Mouse (Mus musculus) cerebellum, postnatal 14 days (tissue): ENCODE results near the gene Sf3b5.

Experiments used
- DNase-seq, 2 experiments: peaks; one replicate each; pipeline ENCODE4 v3.0.0; 2021; ENCODE audit warnings: mixed read lengths in 2 of 2

The Sf3b5 gene

DNA sequence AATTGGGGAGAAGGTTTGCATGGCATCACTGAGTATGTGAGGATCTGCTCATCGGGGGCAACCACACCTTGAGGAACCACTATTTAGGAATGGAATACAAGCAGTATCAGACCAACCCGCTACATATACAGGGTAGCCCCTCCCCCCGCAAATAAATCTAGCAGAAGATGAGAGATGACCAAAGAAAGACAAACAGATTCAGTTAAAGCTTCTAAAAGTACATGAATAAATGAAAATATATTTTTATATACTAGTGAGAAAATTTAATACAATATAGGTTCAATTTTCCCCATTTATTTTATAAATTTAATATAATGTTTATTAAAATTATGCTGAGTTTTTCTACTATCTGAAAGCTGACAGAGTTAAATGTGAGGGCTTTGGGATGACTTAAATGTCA is at the start of gene Sf3b5:
Gene Sf3b5, plus strand, starts transcription at position 301 of the 400 bp plus-strand sequence.
- no peak for DNase-seq

DNA sequence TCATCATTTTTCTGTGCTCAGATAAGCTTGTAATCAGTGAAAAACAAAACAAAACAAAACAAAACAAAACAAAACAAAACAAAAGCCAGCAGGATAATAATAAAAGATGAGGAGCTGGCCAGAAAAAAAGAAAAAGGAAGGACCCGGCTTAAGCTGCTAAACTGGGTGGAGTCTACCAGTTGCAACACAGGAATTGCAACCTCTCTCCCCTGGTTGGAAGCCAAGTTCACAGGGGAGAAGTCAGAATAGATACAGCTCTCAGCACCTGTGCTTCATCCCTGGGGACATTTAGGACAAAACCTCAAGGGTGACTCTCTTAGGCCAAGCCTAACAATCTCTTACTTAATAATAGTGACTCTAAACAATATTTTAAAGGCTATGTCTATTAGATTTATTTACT is 49.3 kb upstream of the Sf3b5 start:
- DNase-seq, result no peak

DNA sequence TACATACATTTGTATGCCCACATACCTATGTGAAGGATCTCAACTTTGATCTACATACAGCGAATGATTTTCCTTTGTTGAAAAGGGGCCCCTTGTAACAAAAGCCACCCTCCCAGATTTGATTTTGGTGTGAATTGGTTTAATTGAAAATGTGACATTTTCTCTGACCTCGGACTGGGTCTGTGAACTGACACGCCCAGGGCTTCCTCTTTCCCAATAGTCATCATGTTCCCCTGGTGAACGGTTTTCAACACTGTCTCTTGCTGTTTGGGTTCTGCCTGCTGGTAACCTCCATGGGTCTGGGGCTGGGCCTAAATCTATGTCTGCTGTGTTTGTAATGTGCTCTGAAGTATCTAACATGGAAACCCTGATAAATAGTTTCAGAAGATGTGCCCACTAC is 47.9 kb upstream of the Sf3b5 start:
- no peak for DNase-seq

DNA sequence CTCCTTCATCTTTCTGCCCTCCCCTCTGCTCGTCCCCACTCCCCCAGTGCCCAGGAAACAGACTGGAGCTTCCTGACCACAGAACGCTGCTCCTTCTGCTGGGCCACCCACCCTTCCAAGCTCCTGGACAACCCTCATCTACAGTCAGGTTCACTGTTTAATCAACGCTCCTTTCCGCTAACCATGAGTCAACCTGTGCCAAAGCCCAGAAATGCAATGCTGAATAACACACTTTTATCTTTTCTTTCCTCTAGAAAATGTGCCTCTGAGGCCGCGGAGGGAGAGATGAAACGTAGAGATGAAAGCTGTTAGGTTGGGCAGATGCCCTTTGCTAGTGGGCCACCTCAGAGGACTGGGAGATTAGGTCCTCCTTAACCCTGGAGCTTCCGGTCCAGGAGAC is 43.6 kb upstream of the Sf3b5 start:
- DNase-seq, result no peak

DNA sequence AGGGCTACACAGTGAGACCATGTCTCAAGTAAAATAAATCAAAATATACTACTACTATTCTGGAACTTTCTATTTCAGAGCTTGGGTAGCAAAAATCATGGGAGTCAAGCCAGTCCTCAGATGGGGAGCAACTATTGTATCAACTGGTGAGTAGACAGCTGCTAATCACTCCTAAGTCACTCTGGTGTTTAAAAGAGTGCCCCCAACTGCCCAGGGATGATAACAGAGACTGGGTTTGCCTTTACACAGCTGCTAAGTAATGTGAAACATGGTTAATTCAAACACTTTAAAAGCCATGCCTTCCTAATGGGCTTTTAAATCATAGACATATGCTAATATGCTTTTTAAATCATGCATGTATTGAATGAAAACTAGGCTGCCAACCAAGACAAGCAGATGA is 42.9 kb upstream of the Sf3b5 start:
- no peak for DNase-seq

DNA sequence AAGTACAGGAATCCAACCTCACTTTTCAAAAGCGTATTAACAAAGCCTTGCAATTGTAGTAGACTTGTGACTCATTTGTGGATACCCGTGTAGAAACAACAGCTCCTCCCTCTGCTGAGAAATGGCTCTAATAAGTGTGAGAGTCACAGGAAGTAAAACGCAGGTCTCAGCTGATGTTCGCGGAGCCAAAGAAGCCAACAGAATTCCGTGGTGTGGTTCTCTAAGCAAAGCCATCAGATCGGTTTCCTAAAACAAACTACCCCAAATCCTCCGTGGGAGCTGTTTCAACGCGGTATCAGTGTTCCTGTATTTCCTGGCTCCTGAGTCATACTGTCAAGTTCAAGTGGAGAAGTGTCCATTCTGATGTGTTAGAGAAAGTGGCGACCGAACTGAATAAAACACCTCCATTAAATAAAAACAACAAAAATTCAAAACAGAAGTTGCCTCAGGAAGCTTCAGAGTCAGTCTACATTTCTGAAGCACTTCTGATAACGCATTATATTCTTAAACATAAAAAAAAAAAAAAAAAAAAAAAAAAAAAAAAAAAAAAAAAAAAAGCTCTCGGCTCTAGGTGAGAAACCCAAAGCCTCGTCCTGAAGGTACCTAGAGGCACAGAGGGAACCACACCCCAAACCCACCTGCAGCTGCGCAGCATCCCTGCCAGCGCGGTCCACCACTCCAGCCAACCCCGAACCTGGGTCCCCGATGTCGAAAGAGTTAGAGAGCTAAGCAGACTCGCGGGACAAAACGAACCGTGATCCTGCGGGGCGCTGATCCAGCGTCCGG is 41.6 kb upstream of the Sf3b5 start:
- peak; percentile 5 to 20 for DNase-seq

DNA sequence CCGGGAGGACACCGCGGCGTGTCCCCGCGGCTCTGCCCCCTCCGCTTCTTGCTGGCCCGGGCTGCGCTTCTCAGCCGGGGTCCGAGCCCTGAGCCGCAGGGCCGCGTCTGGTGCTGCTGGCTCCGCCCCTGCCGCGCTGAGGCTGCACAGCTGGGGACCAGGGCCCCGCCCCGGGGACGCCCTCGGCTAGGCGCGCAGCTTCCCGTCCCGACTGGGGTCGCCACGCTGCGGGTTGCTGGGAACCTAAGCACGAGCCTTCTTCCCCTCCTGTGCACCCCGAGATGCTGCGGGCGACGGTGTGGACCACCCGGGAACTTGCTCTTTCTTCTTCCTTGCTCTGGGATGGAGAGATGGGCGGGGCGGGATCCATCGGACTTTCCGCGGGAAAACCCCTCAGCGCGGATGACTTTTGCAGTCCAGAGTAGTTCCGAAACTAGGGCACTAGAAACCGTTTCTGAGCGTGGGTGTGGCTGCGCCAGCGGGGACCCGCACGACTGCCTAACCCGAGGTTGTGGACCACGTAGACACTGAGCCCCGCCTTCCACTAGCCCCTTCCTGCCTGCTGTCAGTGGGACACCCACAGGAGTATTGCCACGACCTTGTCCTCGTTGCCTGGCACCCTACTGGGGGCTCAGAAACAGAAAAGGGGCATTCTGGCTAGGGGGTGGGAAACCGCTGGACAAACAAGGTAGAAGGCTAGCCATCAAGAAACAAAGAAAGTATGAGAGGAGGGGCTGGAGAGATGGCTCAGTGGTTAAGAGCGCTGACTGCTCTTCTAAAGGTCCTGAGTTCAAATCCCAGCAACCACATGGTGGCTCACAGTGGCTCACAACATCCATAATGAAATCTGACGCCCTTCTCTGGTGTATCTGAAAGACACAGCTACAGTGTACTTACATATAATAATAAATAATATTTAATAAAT is 40.7 kb upstream of the Sf3b5 start, which contains the start of gene Stx11:
Gene Stx11, minus strand, starts transcription at position 148 of the 925 bp plus-strand sequence.
- DNase-seq, result peak; percentile 22 to 29

DNA sequence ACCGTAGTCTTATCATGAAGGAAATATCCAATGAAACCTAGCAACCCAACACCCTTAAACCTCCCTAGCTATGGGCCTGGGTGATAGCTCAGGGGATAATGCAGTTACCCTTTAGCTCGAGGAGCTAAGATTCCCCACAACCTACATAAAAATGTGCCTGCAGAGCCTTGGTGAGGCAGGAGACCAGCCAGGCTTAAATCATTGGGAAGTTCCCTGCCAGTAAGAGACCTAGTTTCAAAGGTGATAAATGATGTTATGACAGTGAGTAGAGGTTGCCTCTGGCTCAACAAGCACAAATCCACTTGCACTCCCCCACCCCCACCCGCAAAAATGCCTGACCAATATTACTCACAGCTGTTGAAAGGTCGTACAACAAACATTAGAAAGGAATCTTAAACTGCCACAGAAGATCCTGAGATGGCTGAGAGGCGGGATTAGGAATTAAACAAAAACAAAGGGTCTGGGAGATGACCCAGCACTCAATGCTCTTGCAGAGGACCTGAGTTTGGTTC is 39.4 kb upstream of the Sf3b5 start:
- no peak for DNase-seq

DNA sequence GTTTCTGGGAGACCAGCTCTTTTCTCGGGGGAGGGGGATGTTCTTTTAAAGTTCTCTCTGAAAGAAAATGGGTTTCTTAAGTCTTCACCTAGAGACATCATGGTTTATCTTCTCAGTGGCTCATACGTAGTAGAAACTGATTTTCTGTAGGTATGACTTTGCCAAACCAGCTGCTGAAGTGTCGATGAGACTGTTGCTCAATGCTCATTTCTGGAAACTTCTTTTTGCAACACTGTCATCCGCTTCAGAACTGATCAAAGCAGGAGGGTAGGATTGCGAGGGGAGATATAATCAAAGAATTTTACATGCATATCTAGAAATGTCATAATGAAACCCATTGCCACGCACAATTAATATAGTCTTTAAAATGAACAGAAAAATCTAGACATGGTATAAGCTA is 30.6 kb upstream of the Sf3b5 start:
- no peak for DNase-seq

DNA sequence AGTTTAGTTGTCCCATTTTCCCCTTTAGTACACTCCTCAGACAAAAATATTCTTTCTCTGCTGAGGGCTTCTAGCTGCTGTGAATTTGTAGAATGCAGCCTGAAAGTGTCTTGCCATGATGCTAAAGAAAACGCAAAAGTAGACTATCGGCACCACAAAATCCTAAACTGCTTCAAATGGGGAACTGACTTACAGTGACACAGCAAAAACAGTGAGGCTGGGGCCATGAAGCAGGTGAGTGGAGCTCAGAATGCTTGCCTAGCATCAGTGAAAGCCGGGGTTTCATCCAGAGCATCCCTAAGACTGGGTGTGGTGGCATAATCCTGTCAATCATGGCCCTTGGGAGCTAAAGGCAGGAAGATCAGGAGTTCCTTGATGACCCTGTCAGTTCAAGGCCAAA is 29.7 kb upstream of the Sf3b5 start:
- DNase-seq, result no peak

DNA sequence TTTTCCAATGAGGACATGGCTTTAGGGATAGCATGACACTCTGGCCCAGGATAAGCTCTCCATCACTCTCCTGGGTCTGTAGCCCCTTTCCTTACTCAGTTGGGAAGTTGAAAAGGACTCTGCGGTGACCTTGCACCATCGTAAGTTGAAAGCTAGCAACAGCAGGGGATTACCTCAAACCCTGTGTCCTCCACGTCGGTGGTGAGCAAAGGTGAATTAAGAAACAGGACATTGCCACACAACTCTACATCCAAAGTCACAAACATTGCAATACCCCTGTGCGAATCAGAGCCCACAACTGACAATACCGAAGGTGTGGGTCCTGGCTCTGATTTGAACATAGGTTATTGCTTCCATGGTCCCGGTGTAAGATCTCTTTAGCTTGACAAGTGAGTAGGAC is 29.2 kb upstream of the Sf3b5 start:
- no peak for DNase-seq

DNA sequence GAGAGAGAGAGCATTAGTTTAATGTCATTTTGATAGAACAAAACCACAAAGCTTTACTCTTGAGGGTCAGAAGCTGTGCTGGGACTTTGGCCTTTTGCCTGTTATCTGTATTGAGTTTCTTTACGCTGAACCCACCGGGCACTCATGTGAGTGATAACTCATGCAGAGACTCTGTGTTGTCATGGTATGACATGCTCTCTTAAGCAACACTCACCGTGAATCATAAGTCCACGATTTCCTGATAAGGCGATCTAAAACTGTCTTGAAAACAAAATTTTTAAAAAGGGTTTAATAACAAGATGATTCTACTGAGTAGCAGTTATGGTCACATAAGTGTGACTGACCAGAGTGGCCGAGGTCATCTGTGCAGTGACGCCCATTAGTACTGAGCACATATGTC is 28.6 kb upstream of the Sf3b5 start:
- no peak for DNase-seq

DNA sequence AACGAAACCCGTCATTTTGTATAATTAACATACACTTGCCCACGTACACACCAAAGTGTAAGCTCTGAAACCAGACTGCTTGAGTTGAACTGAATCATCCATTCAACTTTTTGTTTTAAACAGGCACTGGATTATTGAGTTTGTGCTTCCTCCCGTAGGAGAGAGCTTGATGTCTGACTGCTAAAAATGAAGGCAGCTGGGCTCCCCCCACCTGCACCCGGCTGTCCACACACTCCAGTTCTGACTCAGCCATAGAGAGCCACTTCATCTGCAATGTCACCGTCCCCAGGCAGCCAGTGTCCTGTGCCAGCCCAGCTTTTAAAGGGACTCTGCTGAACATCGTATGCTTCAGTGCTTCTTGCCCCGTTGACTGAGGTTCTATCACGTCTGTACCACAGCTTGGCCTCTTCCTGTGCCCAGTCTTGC is 27.3 kb upstream of the Sf3b5 start:
- peak; percentile 20 to 31 for DNase-seq

DNA sequence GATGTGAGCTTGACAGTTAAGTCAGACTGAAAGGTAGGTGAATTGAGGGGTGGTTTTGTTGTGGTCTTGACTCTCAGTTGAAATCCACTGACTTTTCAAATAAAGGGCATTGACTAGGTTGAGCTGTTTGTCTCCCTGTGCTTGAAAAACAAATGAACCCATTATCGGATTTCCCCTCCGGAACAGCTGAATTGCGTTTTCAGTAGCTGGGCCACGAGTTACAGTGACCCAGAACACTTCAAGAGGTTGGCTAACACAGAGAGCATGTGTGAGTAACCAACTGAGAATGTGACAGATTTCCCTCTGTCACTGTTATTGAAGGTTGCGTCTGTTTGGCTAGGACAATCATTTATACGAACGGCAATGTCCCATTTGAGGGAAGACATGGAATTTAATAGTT is 24.1 kb upstream of the Sf3b5 start:
- DNase-seq, result no peak

DNA sequence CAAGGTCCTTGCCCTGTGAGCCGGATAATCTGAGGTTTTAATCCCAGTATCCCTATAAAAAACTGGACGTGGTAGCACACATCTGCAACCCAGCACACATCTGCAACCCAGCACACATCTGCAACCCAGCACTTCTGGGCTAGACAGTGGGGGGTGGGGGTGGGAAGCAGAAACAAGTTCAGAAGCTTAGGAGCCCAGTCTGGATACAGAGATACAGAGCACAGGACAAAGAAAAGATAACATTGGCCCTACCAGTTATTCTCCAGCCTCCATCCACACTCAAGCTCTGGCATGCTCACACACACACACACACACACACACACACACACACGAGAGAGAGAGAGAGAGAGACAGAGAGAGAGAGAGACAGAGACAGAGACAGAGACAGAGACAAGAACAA is 21.6 kb upstream of the Sf3b5 start:
- DNase-seq, result no peak

DNA sequence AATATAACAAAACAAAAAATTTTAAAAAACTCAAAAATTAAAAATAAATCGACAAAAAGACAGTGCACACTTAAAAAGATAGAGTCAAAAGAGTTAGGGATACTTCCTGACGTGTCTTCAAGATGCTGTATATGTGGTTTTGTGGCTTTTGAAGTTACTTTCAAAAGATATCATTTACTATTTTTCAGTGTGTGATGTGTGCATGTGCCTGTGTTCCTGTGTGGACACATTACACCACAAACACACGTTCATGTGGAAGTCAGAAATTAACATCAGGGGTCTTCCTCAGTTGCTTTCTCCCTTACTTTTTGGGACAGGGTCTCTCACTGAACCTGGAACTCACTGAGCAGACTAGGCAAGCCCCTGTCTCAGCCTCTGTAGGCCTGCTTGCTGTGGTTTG is 20.1 kb upstream of the Sf3b5 start:
- DNase-seq, result no peak

DNA sequence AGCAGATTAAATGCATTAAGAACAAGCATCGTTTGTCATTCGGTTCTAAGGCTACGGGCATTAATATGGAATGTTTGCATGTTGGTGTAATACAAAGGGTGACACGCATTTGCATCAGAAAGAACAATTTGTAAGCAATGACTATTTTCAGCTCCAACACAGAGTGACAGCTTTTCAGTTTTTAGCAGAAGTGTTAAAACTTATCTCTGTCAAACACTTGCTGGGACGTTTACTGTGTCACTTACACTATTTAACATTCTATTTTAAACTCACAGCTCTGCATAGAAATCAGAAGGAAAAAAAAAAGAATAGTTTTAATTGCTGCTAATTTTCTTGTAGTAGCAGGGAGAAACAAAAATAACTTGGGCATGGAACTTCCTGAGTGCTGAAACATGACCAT is 18.7 kb upstream of the Sf3b5 start:
- no peak for DNase-seq

DNA sequence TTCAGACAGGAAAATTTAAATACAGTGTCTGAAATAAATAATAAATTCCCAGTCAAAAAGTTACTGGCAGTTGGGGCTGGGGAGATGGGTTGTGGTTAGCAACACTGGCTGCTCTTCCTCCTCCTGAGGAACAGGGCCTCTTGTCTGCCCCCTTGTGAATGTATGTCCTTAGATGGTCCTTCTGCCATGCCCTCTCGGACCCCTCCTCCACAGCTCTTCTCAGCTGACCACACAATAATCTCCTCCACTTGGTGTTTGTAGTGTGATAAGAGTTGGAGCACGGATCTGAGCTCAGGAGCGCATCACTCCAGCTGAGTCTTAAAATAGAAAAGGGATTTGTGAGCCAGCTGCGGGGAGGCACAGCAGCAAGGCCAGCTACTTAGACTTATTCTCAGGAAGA is 18.2 kb upstream of the Sf3b5 start:
- DNase-seq, result no peak

DNA sequence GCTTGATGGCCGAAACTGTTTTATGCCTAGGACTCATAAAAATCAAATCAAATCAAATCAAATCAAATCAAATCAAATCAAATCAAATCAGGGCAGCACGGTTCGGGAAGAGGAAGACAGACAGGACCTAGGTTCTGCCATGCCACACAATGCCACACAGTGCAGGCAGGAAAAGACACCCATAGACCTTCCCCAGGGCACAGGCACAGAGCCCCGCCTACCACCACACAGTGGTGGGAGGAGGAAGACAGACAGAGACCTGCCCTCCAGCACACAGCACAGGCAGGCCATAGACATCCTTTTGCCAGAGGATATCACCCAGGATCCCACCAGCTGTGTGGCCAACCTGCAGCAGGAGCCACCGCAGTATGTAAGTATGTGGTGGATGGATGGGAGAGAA is 13.2 kb upstream of the Sf3b5 start:
- no peak for DNase-seq

DNA sequence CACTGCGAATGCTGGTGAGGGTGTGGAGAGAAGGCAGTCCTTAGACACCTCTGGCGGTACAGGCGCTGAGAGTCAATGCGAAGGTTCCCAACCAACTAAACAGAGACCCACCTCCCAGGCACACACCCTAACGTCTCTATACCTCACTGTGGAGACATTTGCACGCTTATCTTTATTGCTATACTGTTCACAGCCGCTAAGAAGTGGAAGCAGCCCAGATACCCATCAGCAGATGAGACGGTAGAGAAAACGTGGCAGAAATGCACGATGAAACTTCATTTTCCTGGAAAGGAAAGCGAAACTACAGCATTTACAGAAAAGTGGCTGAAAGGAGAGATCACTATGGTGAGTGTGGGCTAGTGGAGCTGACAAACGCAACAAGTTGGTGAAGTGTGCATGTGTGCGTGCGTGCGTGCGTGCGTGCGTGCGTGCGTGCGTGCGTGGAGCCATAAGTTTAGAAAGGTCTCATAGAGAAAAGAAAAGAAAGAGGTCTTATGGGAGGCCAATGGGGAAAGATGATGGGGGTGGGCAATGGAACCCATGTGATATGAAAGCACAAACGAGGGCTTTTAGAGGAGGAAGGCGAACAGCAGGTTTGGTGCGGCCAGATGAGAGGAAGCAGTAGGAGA is 11.6 kb upstream of the Sf3b5 start:
- no peak for DNase-seq

DNA sequence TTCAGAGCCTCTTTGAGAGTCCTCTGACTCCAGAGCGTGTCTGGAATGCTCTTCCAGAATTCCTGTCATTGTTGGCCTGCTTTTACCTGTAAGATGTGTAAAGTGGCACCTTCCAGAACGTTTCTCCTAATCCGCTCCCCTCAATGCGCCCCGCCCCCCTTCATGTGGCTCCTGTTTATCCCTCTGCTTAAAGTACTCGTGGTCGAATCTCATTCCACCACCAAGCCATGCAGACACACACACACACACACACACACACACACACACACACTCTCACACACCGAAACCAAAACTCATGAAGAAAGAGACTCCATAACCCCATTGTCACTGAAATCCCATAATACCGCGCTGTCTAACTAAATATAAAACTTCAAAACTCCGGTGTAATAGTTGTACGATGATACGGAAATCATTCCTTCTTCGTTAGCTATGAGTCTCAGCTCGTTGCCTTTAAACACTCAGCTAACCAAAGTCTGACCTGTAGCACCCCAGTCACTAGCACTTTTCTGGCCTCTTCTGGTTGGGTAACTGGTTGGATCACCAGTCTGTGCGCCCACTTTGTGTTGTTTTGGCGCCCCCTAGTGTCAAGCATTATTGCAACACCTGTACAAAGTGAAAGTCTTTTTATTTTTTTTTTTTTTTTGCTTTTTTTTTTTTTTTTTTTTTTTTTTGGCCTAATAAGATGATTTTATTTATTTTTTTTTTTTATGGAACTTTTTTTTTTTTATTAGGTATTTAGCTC is 8.2 kb upstream of the Sf3b5 start:
- DNase-seq, result peak; percentile 91 to 96
